Mouse (Mus musculus): ENCODE measurements around the gene Cited2. TPM values are rescaled to one million over a fixed set of nuclear protein-coding genes. Genes with fewer than 3 reads are reported as not detected.

Gene Cited2
- polyA plus RNA-seq (2012; ENCODE audit: insufficient read depth, insufficient read length, low replicate concordance, missing spikeins) = not detected in 2 replicates

GRCm38 (mm10) chr10:17722653-17723410 lies at the start of gene Cited2:
TSS of gene Cited2 (plus strand) at chr10:17723218.
- TF ChIP-seq CTCF (IDR thresholded peaks at IDR 0.05; ENCODE audit: insufficient read depth, low read depth, low read length) (peak; percentile 55; the same call in 1 of the 2 replicates), POLR2A (IDR thresholded peaks at IDR 0.05; ENCODE audit: insufficient read depth, low read depth, low read length) (peak; percentile 100)
- under 1% methylated on average over 55 of the region's 55 CpGs for WGBS
- peak within 1 kb of the TSS; percentile 98 for H3K27ac ChIP-seq (ENCODE audit: insufficient read depth, low read depth, low read length)
- peak within 1 kb of the TSS; percentile 74 for H3K4me3 ChIP-seq (ENCODE audit: insufficient read depth, low read depth, low read length)
- H3K4me1 ChIP-seq (ENCODE audit: control insufficient read depth, insufficient read depth, low read length) = no peaks in the 10 kb centered on the region

GRCm38 (mm10) chr10:17674454-17674853 lies 48.6 kb upstream of the Cited2 start:
- Histone ChIP-seq H3K4me1 (ENCODE audit: control insufficient read depth, insufficient read depth, low read length) (no peaks in the 10 kb centered on the region), H3K4me3 (ENCODE audit: insufficient read depth, low read depth, low read length) (no peak overlapping the region), H3K27ac (ENCODE audit: insufficient read depth, low read depth, low read length) (no peak overlapping the region)
- TF ChIP-seq CTCF (IDR thresholded peaks at IDR 0.05; ENCODE audit: insufficient read depth, low read depth, low read length) (no peak), POLR2A (IDR thresholded peaks at IDR 0.05; ENCODE audit: insufficient read depth, low read depth, low read length) (no peak)
- 74% methylated on average over 5 of the region's 5 CpGs for WGBS

- H3K4me3 ChIP-seq (ENCODE audit: insufficient read depth, low read depth, low read length) = no peak overlapping the region
- H3K27ac ChIP-seq (ENCODE audit: insufficient read depth, low read depth, low read length) = no peak overlapping the region
- H3K4me1 ChIP-seq (ENCODE audit: control insufficient read depth, insufficient read depth, low read length) = no peaks in the 10 kb centered on the region
- 96% methylated on average over 2 of the region's 2 CpGs for WGBS
- TF ChIP-seq CTCF (IDR thresholded peaks at IDR 0.05; ENCODE audit: insufficient read depth, low read depth, low read length) = no peak
- TF ChIP-seq POLR2A (IDR thresholded peaks at IDR 0.05; ENCODE audit: insufficient read depth, low read depth, low read length) = no peak
Observed at GRCm38 (mm10) chr10:17674869-17675268, 48.1 kb upstream of the Cited2 start.

- TF ChIP-seq POLR2A (IDR thresholded peaks at IDR 0.05; ENCODE audit: insufficient read depth, low read depth, low read length) (no peak), CTCF (IDR thresholded peaks at IDR 0.05; ENCODE audit: insufficient read depth, low read depth, low read length) (no peak)
- Histone ChIP-seq H3K27ac (ENCODE audit: insufficient read depth, low read depth, low read length) (no peak overlapping the region), H3K4me3 (ENCODE audit: insufficient read depth, low read depth, low read length) (no peak overlapping the region), H3K4me1 (ENCODE audit: control insufficient read depth, insufficient read depth, low read length) (no peaks in the 10 kb centered on the region)
- 84% methylated on average over 3 of the region's 3 CpGs for WGBS
Observed at GRCm38 (mm10) chr10:17676464-17676863, 46.6 kb upstream of the Cited2 start.

- WGBS = 83% methylated on average over 4 of the region's 4 CpGs
- no peaks in the 10 kb centered on the region for H3K4me1 ChIP-seq (ENCODE audit: control insufficient read depth, insufficient read depth, low read length)
- no peak for TF ChIP-seq CTCF (IDR thresholded peaks at IDR 0.05; ENCODE audit: insufficient read depth, low read depth, low read length)
- TF ChIP-seq POLR2A (IDR thresholded peaks at IDR 0.05; ENCODE audit: insufficient read depth, low read depth, low read length) = no peak
- no peak overlapping the region for H3K27ac ChIP-seq (ENCODE audit: insufficient read depth, low read depth, low read length)
- no peak overlapping the region for H3K4me3 ChIP-seq (ENCODE audit: insufficient read depth, low read depth, low read length)
Observed at GRCm38 (mm10) chr10:17677308-17677707, 45.7 kb upstream of the Cited2 start.

- 94% methylated on average over 8 of the region's 8 CpGs for WGBS
Observed at GRCm38 (mm10) chr10:17680432-17681382, 42.3 kb upstream of the Cited2 start.

GRCm38 (mm10) chr10:17681386-17681785 lies 41.6 kb upstream of the Cited2 start:
- WGBS = 94% methylated on average over 2 of the region's 2 CpGs
- peaks cover 2% of the 10 kb centered on the region; the same call in 1 of the 2 replicates for H3K4me1 ChIP-seq (ENCODE audit: control insufficient read depth, insufficient read depth, low read length)
- no peak overlapping the region for H3K4me3 ChIP-seq (ENCODE audit: insufficient read depth, low read depth, low read length)
- no peak overlapping the region for H3K27ac ChIP-seq (ENCODE audit: insufficient read depth, low read depth, low read length)
- no peak for TF ChIP-seq POLR2A (IDR thresholded peaks at IDR 0.05; ENCODE audit: insufficient read depth, low read depth, low read length)
- TF ChIP-seq CTCF (IDR thresholded peaks at IDR 0.05; ENCODE audit: insufficient read depth, low read depth, low read length) = no peak

More at GRCm38 (mm10) chr10:17680432-17681382, 42.3 kb upstream of the Cited2 start:
- TF ChIP-seq POLR2A (IDR thresholded peaks at IDR 0.05; ENCODE audit: insufficient read depth, low read depth, low read length) (no peak), CTCF (IDR thresholded peaks at IDR 0.05; ENCODE audit: insufficient read depth, low read depth, low read length) (no peak)
- H3K4me3 ChIP-seq (ENCODE audit: insufficient read depth, low read depth, low read length) = no peak overlapping the region
- peaks cover 2% of the 10 kb centered on the region; the same call in 1 of the 2 replicates for H3K4me1 ChIP-seq (ENCODE audit: control insufficient read depth, insufficient read depth, low read length)
- H3K27ac ChIP-seq (ENCODE audit: insufficient read depth, low read depth, low read length) = no peak overlapping the region

GRCm38 (mm10) chr10:17683852-17684428 lies 39.1 kb upstream of the Cited2 start:
- no peak overlapping the region for H3K27ac ChIP-seq (ENCODE audit: insufficient read depth, low read depth, low read length)
- WGBS = 54% methylated on average over 6 of the region's 6 CpGs
- no peak for TF ChIP-seq POLR2A (IDR thresholded peaks at IDR 0.05; ENCODE audit: insufficient read depth, low read depth, low read length)
- TF ChIP-seq CTCF (IDR thresholded peaks at IDR 0.05; ENCODE audit: insufficient read depth, low read depth, low read length) = no peak
- peaks cover 2% of the 10 kb centered on the region; the same call in 1 of the 2 replicates for H3K4me1 ChIP-seq (ENCODE audit: control insufficient read depth, insufficient read depth, low read length)
- no peak overlapping the region for H3K4me3 ChIP-seq (ENCODE audit: insufficient read depth, low read depth, low read length)
